Mouse (Mus musculus) stomach, postnatal 0 days (tissue): ENCODE measurements around the gene Brd3.

Experiments used
- CTCF ChIP-seq: IDR thresholded peaks from 2 replicates; pipeline ENCODE4 v1.5.1; 2016; ENCODE audit warnings: antibody characterized with exemption, low read depth, mild to moderate bottlenecking, moderate library complexity
- EP300 ChIP-seq: optimal IDR thresholded peaks from 2 replicates; pipeline ENCODE3; 2016; ENCODE audit warnings: antibody characterized with exemption

DNA sequence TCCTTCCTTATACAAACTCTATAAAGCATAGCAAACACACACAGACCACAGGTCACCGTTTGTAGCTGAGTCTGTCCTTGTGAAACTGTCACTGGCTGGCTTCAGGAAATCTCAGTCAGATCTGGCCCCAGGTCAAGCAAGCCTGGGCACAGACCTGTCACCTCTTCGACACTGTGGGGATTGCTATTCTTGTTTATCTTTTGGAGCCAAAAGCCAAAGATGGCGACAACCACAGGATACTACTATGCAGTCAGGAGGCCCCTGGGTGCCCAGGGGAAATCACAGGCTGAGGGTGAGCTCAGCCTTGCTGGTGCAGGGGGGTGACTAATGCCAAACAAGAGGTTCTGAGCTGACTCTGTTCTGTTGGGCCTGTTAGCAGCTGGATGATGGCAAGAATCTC is 91.0 kb downstream of the Brd3 start:
- TF ChIP-seq CTCF: no peak
- no peak for TF ChIP-seq EP300
